Mouse (Mus musculus): ENCODE measurements at regions not wholly inside any gene's neighbourhood (a gene's known extent, or its start where the extent isn't known, plus 50 kb on each side); places are given as distances from the start of the nearest gene placed in this dataset.

DNA sequence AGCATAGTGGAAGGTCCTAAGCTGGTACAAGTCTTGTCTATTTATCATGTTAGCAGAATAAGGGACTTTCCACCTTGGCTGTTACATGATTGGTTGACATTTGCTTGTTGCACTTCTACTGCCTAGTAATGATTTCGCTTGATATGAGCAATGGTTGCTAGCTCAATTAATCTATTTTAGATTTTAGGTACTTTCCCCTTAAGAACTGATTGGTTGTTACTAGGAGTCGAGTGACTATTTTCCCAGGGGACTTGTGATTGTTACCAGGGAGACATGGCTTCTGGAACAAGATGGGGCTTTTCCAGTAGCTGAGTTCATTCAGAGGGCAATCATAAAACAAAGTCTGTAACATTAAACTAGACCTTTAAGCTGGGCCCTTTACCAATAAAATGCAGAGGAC is 100.9 kb downstream of the Nup35 start:
- no peak for DNase-seq
- intact Hi-C loops (cut with DNase I), result no loop called here
- Histone ChIP-seq H3K4me3 (no peak overlapping the region), H3K27ac (no peak overlapping the region)
- TF ChIP-seq CTCF (IDR thresholded peaks at IDR 0.05), result no peak

DNA sequence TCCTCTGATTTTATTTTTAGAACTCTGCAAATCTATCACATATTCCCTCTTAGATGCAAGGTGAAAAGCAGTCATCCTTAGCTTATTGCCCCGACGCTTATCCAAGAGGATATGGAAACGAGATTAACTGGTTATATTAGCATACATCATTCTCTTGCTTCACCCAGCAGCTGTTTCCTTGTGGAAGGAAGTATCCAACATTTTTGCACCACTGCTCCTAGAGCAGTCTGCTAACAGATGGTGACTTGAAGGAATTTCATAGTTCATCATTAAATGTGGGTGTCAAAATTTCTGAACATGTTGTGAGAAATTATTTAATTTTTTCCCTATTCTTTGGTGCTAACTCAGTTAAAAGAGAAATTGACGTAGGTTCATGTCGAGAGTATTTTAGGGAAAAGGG is 107.0 kb downstream of the Nup35 start:
- no peak for TF ChIP-seq CTCF (IDR thresholded peaks at IDR 0.05)
- DNase-seq, result no peak
- H3K4me3 ChIP-seq, result no peak overlapping the region
- intact Hi-C loops (cut with DNase I), result no loop called here
- no peak overlapping the region for H3K27ac ChIP-seq

DNA sequence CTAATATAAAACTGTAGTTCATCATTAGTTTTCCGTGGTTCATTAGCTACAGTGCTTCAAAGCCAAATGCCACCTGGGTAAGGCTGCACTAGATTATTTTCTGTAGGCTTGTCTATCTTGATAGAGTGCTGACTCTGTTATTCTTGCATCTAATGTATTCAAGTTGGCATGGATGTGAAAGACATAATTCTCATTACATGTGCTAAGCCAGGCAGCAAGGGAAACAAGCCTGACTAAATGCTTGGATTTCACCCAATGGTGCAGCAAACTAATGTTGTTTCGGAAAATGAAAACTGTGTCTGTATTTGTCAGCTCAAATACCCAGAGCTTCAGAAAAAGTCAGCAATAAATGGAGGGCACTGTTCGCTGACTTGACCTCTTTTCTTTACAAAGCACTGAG is 114.3 kb downstream of the Nup35 start:
- intact Hi-C loops (cut with DNase I), result no loop called here
- TF ChIP-seq CTCF (IDR thresholded peaks at IDR 0.05), result no peak
- H3K27ac ChIP-seq, result no peak overlapping the region
- no peak overlapping the region for H3K4me3 ChIP-seq
- DNase-seq, result no peak

DNA sequence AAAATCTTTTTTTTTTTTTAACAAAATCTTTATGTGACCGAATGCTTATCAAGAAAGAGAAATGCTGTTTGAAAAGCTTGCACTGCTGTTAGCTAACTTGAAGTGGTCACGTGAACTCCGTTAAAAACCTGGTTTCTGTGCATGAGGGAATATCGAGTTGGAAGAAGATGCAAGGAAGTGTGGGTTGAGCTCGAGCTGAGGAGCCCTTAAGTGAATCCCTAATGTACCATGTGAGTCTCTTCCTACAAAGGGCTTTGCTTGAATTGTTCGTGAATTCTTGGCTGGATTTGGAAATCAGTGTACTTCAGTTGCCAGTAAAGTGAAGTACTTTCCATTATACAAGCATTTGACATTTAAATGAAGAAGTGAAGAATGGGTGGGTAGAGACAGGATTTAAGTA is 129.7 kb downstream of the Nup35 start:
- no peak for DNase-seq
- H3K27ac ChIP-seq, result no peak overlapping the region
- intact Hi-C loops (cut with DNase I), result no loop called here
- TF ChIP-seq CTCF (IDR thresholded peaks at IDR 0.05), result no peak
- H3K4me3 ChIP-seq, result no peak overlapping the region

DNA sequence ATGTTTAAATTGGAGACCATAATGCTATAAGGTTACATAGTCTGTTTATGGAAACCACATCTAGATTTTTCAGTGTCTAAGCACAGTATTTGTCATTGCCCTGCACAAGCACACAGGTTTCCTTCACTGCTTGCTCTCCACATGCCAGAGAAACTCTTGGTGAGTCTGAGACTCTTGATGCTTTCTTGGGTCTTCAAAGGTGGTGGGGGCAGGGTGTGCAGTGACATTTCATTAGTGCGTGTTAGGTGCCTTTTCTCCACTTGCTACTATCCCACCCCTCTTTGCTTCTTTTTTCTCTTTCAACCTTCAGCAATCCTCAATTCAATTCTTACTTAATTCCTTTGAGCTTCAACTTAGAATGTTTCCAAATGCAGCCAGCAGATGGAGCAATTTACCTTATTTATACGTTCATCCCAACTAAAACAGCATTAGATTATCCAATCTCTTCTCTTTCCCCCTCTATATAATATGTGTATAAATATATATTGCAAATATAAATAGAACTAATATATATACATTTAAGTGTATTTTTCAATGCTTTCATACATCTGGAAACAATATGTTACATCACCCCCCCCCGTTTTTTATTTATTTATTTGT is 145.1 kb downstream of the Nup35 start:
- Histone ChIP-seq H3K4me3 (no peak overlapping the region), H3K27ac (no peak overlapping the region)
- DNase-seq, result no peak
- TF ChIP-seq CTCF (IDR thresholded peaks at IDR 0.05), result peak; percentile 60
- intact Hi-C loops (cut with DNase I), result no loop called here

DNA sequence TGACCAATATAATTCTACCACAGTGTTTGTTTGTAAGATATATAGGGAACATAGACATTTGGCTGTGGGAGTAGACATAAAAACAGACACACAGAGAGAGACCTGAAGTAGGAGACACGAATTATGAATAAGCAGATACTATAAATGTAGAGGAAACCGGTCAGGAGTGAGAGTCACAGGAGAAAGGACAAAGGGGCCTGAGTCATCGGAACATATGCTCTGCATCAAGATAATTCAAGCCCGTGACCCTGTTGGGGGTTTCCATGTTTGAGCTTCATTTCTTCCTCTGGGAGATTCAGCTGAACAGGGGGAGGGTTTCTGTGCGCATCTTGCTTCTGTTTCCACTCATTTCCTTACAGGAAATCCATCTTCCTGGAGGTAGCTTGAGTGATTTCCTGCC is 154.1 kb downstream of the Nup35 start:
- DNase-seq, result no peak
- intact Hi-C loops (cut with DNase I), result no loop called here
- H3K27ac ChIP-seq, result no peak overlapping the region
- TF ChIP-seq CTCF (IDR thresholded peaks at IDR 0.05), result no peak
- H3K4me3 ChIP-seq, result no peak overlapping the region

DNA sequence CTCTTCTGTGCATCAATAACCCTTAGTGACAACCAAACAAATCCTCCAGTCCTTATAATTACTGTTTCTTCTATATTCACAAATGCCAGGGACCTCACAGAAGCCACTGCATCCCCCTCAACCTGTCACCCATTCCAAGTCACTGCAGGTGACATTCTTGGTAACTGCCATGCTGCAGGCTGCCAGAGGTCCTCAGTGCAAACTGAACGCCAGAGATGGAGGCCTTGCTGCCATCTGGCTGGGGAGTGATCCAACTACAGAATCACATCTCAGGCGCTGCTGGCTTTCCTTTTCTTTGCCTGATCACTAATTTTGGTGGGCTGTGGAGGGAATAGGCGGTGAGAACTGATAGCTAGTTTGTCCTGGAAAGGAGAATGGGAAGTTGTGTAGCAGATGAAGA is 155.4 kb downstream of the Nup35 start:
- no peak for TF ChIP-seq CTCF (IDR thresholded peaks at IDR 0.05)
- Histone ChIP-seq H3K27ac (no peak overlapping the region), H3K4me3 (no peak overlapping the region)
- intact Hi-C loops (cut with DNase I), result no loop called here
- DNase-seq, result no peak

DNA sequence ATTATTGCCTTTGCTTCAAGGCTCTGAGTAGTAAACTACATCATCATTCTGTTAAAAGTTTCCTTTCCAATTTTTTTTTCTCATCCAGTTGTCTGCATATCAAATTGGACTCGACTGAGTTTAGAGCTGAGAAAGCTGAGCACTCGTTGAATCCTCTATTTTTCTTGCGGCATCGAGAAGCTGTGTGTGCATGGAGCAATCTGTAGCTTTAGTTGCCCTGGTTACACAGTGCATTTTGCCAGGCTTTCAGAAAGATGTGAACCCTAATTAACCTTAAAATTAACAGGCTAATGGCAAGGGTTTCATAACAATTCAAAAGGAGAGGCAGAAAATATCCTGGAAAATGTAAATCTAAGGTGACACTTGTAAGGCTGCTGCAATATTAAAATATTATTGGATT is 169.3 kb downstream of the Nup35 start:
- intact Hi-C loops (cut with DNase I), result no loop called here
- no peak for DNase-seq
- TF ChIP-seq CTCF (IDR thresholded peaks at IDR 0.05), result no peak
- H3K27ac ChIP-seq, result no peak overlapping the region
- H3K4me3 ChIP-seq, result no peak overlapping the region

DNA sequence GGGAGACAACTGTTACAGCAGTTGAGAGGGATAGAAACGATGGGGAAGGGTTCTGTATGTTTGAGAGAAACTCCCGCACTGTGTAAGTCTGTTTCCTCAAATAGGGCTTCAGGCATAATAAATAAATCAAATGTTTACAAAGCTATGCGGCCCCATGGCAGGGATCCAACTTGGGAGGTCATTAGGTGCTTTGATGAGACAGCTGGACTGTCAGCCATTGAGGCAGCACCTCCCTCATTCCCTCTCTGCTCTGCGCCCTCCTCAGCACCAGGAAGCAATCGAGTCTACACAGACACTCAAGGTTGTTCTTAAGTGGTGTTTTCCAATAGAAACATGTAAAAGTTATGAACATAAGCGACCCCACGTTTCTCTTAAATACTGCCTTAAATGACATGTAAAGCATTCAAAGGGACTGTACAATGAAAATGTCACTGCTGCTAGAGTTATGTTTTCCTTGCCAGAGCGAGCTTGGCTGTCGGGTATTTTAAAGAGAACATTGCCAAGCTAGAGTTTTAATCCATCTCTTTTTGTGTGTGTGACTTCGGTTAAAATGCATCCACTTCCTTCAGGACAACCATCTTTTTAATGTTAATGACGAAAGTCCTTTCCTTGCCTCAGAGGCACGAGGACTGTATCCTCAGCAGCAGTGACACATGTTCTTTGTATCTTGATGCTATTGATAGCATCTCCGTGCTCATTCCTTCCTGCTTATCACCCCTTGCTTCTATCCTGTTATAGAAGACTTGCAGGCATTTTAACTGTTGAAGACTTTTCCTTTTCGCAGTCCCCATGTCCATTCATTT is 176.5 kb downstream of the Nup35 start:
- intact Hi-C loops (cut with DNase I), result no loop called here
- H3K4me3 ChIP-seq, result no peak overlapping the region
- H3K27ac ChIP-seq, result no peak overlapping the region
- no peak for DNase-seq
- TF ChIP-seq CTCF (IDR thresholded peaks at IDR 0.05), result no peak

DNA sequence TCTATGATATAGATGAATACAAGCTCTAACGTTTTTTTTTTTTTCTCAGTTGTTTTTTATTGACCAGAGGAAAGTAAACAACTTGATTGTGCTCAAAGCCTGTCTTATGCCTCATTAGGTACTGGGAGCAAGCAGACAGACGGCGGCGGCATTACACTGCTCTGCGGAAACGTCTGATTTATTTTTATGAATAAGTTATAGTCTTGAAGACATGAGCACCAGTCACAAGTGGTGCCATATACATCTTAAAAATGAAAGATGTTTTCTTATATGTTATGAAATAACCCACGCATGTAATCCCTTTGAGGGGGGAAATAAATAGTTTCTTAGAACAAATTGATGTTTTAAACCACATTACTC is 177.1 kb downstream of the Nup35 start:
- TF ChIP-seq CTCF (IDR thresholded peaks at IDR 0.05), result no peak

DNA sequence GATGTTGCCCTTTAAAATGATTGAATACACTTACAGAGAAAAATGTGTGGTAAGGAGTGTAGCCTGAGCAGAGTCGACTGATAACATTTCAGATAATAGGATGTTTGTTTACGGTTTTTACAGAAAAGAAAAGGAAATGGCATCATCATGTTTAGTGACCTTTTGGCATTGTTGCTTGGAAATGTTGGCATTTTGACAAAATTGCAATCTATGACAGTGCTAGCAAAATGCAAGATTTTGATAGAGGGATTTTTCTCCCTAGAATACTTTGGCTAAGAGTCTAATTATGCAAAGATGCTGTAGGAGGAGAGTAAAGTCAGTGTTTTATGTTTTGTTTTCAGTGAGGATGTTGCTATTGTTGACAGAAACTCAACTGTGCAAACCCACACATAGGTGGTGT is 202.2 kb downstream of the Nup35 start:
- intact Hi-C loops (cut with DNase I), result no loop called here
- TF ChIP-seq CTCF (IDR thresholded peaks at IDR 0.05), result no peak
- no peak for DNase-seq

More for the DNA sequence above, 177.1 kb downstream of the Nup35 start:
- Histone ChIP-seq H3K27ac (no peak overlapping the region), H3K4me3 (no peak overlapping the region)
- intact Hi-C loops (cut with DNase I), result no loop called here
- DNase-seq, result no peak

DNA sequence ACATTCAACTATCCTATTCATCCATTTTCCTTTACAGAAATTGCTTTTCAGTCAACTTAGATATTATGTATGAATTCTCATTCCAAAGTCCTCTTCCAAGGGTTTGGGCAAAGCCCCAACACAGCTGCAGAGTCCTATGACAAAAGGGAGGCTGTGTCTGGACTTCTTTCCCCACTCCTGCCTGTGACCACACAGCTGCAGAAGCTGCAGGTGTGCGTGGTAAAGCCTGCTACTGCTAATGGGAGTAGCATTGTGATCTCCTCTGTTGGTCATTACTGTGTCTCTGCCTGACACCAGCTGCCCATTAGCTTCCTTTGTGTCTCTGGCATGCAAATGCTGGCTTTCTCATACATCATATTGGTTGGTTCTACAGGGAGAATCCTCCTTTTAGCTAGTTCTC is 234.0 kb downstream of the Nup35 start:
- intact Hi-C loops (cut with DNase I), result no loop called here
- DNase-seq, result no peak
- H3K4me3 ChIP-seq, result no peak overlapping the region
- no peak overlapping the region for H3K27ac ChIP-seq
- TF ChIP-seq CTCF (IDR thresholded peaks at IDR 0.05), result no peak

More for the DNA sequence above, 202.2 kb downstream of the Nup35 start:
- Histone ChIP-seq H3K4me3 (no peak overlapping the region), H3K27ac (no peak overlapping the region)

DNA sequence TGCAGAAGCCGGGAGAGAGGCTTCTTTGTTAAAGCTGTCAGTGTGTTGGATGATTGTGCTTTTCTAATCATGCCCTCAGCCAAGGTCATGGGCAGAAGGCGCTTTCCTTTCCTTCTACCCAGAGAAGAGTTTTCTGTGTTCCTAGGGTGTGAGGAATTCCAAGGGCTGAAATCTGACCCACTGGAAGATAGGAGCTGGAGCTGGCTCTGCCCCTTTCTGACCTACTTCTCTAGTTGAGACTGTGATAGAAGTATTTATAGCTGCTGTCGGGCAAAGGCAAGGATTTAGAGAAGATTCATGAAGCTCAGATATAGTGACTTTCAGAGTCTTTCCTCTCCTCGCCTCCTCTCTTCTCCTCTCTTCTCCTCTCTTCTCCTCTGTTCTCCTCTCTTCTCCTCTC is 238.2 kb downstream of the Nup35 start:
- no peak for DNase-seq
- intact Hi-C loops (cut with DNase I), result loop anchor here (5.0 kb wide), 1 partner anchor 357 kb away; no protein-coding TSS in a partner anchor
- Histone ChIP-seq H3K4me3 (no peak overlapping the region), H3K27ac (no peak overlapping the region)
- TF ChIP-seq CTCF (IDR thresholded peaks at IDR 0.05), result no peak

DNA sequence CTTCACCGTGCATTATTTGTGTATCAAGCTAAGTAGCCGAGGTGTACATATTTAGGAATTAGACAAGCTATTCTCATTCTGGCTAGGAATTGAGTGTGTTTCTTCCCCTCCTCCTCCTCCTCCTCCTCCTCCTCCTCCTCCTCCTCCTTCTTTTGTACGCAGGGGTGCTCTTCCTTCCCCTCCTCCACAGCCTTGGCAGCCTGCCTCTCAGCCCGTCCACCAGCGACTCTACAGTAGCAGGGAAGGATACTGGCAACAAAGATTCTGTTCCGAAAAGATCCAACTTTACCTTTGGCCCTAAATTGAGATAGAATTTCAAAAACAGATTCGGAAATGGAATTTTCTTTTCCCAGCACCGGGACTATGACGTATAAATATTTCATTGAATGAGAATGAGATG is 253.0 kb downstream of the Nup35 start:
- no peak overlapping the region for H3K27ac ChIP-seq
- H3K4me3 ChIP-seq, result no peak overlapping the region
- intact Hi-C loops (cut with DNase I), result no loop called here
- no peak for DNase-seq
- TF ChIP-seq CTCF (IDR thresholded peaks at IDR 0.05), result no peak

All from gastrocnemius, adult 2 months (tissue).